Mouse (Mus musculus): ENCODE data around the gene Malrd1. TPM values are rescaled to one million over a fixed set of nuclear protein-coding genes. Genes with fewer than 3 reads are reported as not detected.

The Malrd1 gene
- polyA plus RNA-seq, 1 experiment from 2014 or later = not detected

- H3K9me3 ChIP-seq (ENCODE audit: control insufficient read depth, low read length) = no peaks in the 10 kb centered on the region
- H3K27ac ChIP-seq (ENCODE audit: low read length) = no peak overlapping the region
- H3K4me3 ChIP-seq (ENCODE audit: low read length) = no peak overlapping the region
- no peaks in the 10 kb centered on the region for H3K36me3 ChIP-seq (ENCODE audit: control insufficient read depth, insufficient read depth, low read length)
- no peak for ATAC-seq (ENCODE audit: low read depth)
- H3K4me1 ChIP-seq (replicated peaks; ENCODE audit: control insufficient read depth, insufficient read depth, low read length) = no peaks in the 10 kb centered on the region
- H3K9ac ChIP-seq (ENCODE audit: low read length) = no peak overlapping the region
- no peak overlapping the region for H3K4me2 ChIP-seq (ENCODE audit: low read depth, low read length)
- no peaks in the 10 kb centered on the region for H3K27me3 ChIP-seq (ENCODE audit: control insufficient read depth, insufficient read depth, low read depth, low read length)
- 78% methylated on average over 1 of the region's 1 CpGs for WGBS
These were observed 702.0 kb downstream of the Malrd1 start for GRCm38 (mm10) chr2:16228187-16228832.

GRCm38 (mm10) chr2:16240861-16241260 lies 714.6 kb downstream of the Malrd1 start:
- H3K9ac ChIP-seq (ENCODE audit: low read length) = no peak overlapping the region
- no peak overlapping the region for H3K27ac ChIP-seq (ENCODE audit: low read length)
- ATAC-seq (ENCODE audit: low read depth) = no peak
- H3K27me3 ChIP-seq (ENCODE audit: control insufficient read depth, insufficient read depth, low read depth, low read length) = no peaks in the 10 kb centered on the region
- no peak overlapping the region for H3K4me2 ChIP-seq (ENCODE audit: low read depth, low read length)
- no peak overlapping the region for H3K4me3 ChIP-seq (ENCODE audit: low read length)
- H3K9me3 ChIP-seq (ENCODE audit: control insufficient read depth, low read length) = no peaks in the 10 kb centered on the region
- 57% methylated on average over 1 of the region's 1 CpGs for WGBS
- H3K4me1 ChIP-seq (replicated peaks; ENCODE audit: control insufficient read depth, insufficient read depth, low read length) = no peaks in the 10 kb centered on the region
- H3K36me3 ChIP-seq (ENCODE audit: control insufficient read depth, insufficient read depth, low read length) = no peaks in the 10 kb centered on the region

GRCm38 (mm10) chr2:16243097-16243496 lies 716.8 kb downstream of the Malrd1 start:
- Histone ChIP-seq H3K4me2 (ENCODE audit: low read depth, low read length) (no peak overlapping the region), H3K4me1 (replicated peaks; ENCODE audit: control insufficient read depth, insufficient read depth, low read length) (no peaks in the 10 kb centered on the region), H3K4me3 (ENCODE audit: low read length) (no peak overlapping the region), H3K9ac (ENCODE audit: low read length) (no peak overlapping the region), H3K36me3 (ENCODE audit: control insufficient read depth, insufficient read depth, low read length) (no peaks in the 10 kb centered on the region), H3K27ac (ENCODE audit: low read length) (no peak overlapping the region), H3K27me3 (ENCODE audit: control insufficient read depth, insufficient read depth, low read depth, low read length) (no peaks in the 10 kb centered on the region), H3K9me3 (ENCODE audit: control insufficient read depth, low read length) (no peaks in the 10 kb centered on the region)
- peak; percentile 87 for ATAC-seq (ENCODE audit: low read depth)
- WGBS = 46% methylated on average over 2 of the region's 2 CpGs

- no peak overlapping the region for H3K27ac ChIP-seq (ENCODE audit: low read length)
- no peak for ATAC-seq (ENCODE audit: low read depth)
- H3K4me2 ChIP-seq (ENCODE audit: low read depth, low read length) = no peak overlapping the region
- H3K36me3 ChIP-seq (ENCODE audit: control insufficient read depth, insufficient read depth, low read length) = no peaks in the 10 kb centered on the region
- H3K4me1 ChIP-seq (replicated peaks; ENCODE audit: control insufficient read depth, insufficient read depth, low read length) = no peaks in the 10 kb centered on the region
- no peak overlapping the region for H3K4me3 ChIP-seq (ENCODE audit: low read length)
- H3K9me3 ChIP-seq (ENCODE audit: control insufficient read depth, low read length) = no peaks in the 10 kb centered on the region
- H3K9ac ChIP-seq (ENCODE audit: low read length) = no peak overlapping the region
- WGBS = 48% methylated on average over 3 of the region's 3 CpGs
- no peaks in the 10 kb centered on the region for H3K27me3 ChIP-seq (ENCODE audit: control insufficient read depth, insufficient read depth, low read depth, low read length)
These were observed 722.6 kb downstream of the Malrd1 start for GRCm38 (mm10) chr2:16248861-16249260.

GRCm38 (mm10) chr2:16252274-16252673 lies 726.0 kb downstream of the Malrd1 start:
- no peaks in the 10 kb centered on the region for H3K4me1 ChIP-seq (replicated peaks; ENCODE audit: control insufficient read depth, insufficient read depth, low read length)
- 68% methylated on average over 1 of the region's 1 CpGs for WGBS
- no peaks in the 10 kb centered on the region for H3K36me3 ChIP-seq (ENCODE audit: control insufficient read depth, insufficient read depth, low read length)
- no peak overlapping the region for H3K4me3 ChIP-seq (ENCODE audit: low read length)
- H3K27me3 ChIP-seq (ENCODE audit: control insufficient read depth, insufficient read depth, low read depth, low read length) = no peaks in the 10 kb centered on the region
- no peak for ATAC-seq (ENCODE audit: low read depth)
- H3K9ac ChIP-seq (ENCODE audit: low read length) = no peak overlapping the region
- H3K9me3 ChIP-seq (ENCODE audit: control insufficient read depth, low read length) = no peaks in the 10 kb centered on the region
- no peak overlapping the region for H3K27ac ChIP-seq (ENCODE audit: low read length)
- H3K4me2 ChIP-seq (ENCODE audit: low read depth, low read length) = no peak overlapping the region

Data from lung, embryonic 16.5 days (tissue).